Mouse (Mus musculus) liver, adult 2 months (tissue): ENCODE results near the gene Rassf1. TPM values are rescaled to one million over a fixed set of nuclear protein-coding genes. Genes with fewer than 3 reads are reported as not detected.

Source experiments
- DNase-seq: peaks from one replicate; pipeline ENCODE4 v3.0.0-alpha.2; 2011; ENCODE audit warnings: low read depth, low spot score; ENCODE audit errors: extremely low read depth
- H3K27ac ChIP-seq: fragments of 200-500 bp; replicated peaks from 2 replicates; pipeline ENCODE4 v1.5.1; 2012; ENCODE audit warnings: low read depth, mild to moderate bottlenecking, control low read depth, inconsistent platforms, low read length; ENCODE audit not compliant: insufficient read depth
- H3K27me3 ChIP-seq: fragments of 200-500 bp; 2 replicates; pipeline ENCODE4 v1.6.1; 2012; ENCODE audit warnings: mild to moderate bottlenecking, moderate library complexity, low read length, inconsistent platforms; ENCODE audit not compliant: control insufficient read depth, insufficient read depth
- H3K36me3 ChIP-seq: fragments of 200-500 bp; 2 replicates; pipeline ENCODE4 v1.6.1; 2012; ENCODE audit warnings: low read length, inconsistent platforms; ENCODE audit not compliant: control insufficient read depth, insufficient read depth
- H3K4me1 ChIP-seq: fragments of 200-500 bp; 2 replicates; pipeline ENCODE4 v1.6.1; 2011; ENCODE audit warnings: low read length; ENCODE audit not compliant: control insufficient read depth, insufficient read depth
- H3K4me3 ChIP-seq: fragments of 200-500 bp; 2 replicates; pipeline ENCODE4 v1.5.1; 2011; ENCODE audit warnings: low read depth, mild to moderate bottlenecking, control low read depth, low read length, moderate library complexity; ENCODE audit not compliant: insufficient read depth
- H3K79me2 ChIP-seq: fragments of 200-500 bp; 2 replicates; pipeline ENCODE4 v1.6.1; 2012; ENCODE audit warnings: inconsistent platforms, mild to moderate bottlenecking, low read length, moderate library complexity; ENCODE audit not compliant: control insufficient read depth, insufficient read depth
- H3K9ac ChIP-seq: fragments of 200-500 bp; 2 replicates; pipeline ENCODE4 v1.6.1; 2012; ENCODE audit warnings: low read depth, mild to moderate bottlenecking, control low read depth, inconsistent platforms, low read length
- CTCF ChIP-seq: fragments of 200-500 bp; IDR thresholded peaks from 2 replicates; pipeline ENCODE4 v1.5.1; 2011; ENCODE audit warnings: low read depth, low read length, control low read depth
- POLR2A ChIP-seq: fragments of 200-500 bp; IDR thresholded peaks from 2 replicates; pipeline ENCODE4 v1.6.1; 2011; ENCODE audit warnings: low read length, control low read depth; ENCODE audit not compliant: insufficient read depth; ENCODE audit errors: extremely low read depth
- whole genome bisulfite sequencing: fragments of 180-500 bp; shearing (Covaris S2); methylation state at CpG from one replicate; pipeline ENCODE4 v1.1.7; 2018; 5-methylcytosine and 5-hydroxymethylcytosine counted together
- polyA plus RNA-seq: library from polyadenylated mRNA; depleted of rRNA; stranded (reverse); fragments of >200 nt; gene quantifications from 2 replicates; pipeline ENCODE4 v1.2.3, GENCODE M21; 2012
- total RNA-seq: library from RNA; depleted of rRNA; stranded (reverse); fragments of >200 nt; gene quantifications from 2 replicates; pipeline ENCODE4 v1.2.3, GENCODE M21; 2014

Rassf1 gene
- total and polyA plus RNA-seq, 2 experiments: 6.0 to 7.0 TPM

DNA sequence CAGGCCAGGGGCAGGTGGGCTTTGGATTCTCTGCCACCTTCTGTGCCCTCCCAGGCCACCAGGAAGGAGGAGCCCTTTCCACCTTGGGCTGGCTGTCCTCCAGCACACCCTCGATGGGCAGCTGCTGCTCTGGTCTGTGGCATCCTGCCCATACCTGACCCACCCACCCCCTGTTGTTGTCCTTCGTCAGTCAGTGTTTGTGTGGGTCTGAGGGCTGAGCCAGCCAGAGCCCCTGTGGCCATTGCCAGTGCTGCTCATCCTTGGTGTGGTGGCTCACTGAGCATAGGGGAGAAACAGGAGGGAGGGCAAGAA is 29.0 kb upstream of the Rassf1 start:
- peaks cover 5% of the 10 kb centered on the region; the same call in 1 of the 2 replicates for H3K27me3 ChIP-seq
- TF ChIP-seq CTCF (no peak), POLR2A (no peak)
- 48% methylated on average over 2 of the region's 2 CpGs for WGBS
- no peak overlapping the region for H3K27ac ChIP-seq
- no peak for DNase-seq
- no peaks in the 10 kb centered on the region for H3K36me3 ChIP-seq
- H3K9ac ChIP-seq: no peak overlapping the region
- no peaks in the 10 kb centered on the region for H3K79me2 ChIP-seq
- no peak overlapping the region; the same call in 1 of the 2 replicates for H3K4me3 ChIP-seq
- H3K4me1 ChIP-seq: no peaks in the 10 kb centered on the region

DNA sequence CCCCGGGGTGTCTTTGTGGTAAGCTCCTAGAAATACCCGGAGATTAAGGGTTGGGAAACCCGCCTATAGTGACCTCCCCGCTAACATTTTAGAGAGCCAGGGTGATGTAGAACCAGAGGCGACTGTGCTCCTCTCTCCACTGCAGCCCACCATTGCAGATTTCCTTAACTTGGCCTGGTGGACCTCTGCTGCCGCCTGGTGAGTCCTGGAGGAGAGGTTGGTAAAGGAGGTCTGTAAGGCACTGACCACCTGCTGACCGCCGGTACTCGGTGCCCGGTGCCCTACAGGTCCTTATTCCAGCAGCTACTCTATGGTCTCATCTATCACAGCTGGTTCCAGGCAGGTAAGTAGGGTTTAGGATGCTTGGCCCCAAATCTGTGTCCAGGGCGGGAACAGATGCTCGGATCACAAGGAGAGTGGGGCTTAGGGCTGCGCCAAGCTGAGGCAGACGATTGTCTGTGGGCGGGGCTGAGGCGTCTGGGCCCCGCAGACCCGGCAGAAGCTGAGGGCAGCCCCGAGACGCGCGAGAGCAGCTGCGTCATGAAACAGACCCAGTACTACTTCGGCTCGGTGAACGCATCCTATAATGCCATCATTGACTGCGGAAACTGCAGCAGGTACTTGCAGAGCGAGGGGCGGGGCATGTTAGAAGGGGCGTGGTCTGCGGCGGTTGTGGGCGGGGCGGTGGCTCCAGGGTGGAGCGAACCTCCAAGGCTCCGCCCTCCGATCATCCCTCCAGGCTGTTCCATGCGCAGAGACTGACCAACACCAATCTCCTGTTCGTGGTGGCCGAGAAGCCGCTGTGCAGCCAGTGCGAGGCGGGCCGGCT is 24.9 kb upstream of the Rassf1 start:
- no peak for TF ChIP-seq POLR2A
- no peak for TF ChIP-seq CTCF
- 10% methylated on average over 44 of the region's 44 CpGs for WGBS
- Histone ChIP-seq H3K79me2 (no peaks in the 10 kb centered on the region), H3K36me3 (no peaks in the 10 kb centered on the region), H3K4me1 (no peaks in the 10 kb centered on the region), H3K27me3 (peaks cover 8% of the 10 kb centered on the region; the same call in 1 of the 2 replicates), H3K27ac (no peak overlapping the region), H3K4me3 (no peak overlapping the region), H3K9ac (no peak overlapping the region)
- no peak for DNase-seq

DNA sequence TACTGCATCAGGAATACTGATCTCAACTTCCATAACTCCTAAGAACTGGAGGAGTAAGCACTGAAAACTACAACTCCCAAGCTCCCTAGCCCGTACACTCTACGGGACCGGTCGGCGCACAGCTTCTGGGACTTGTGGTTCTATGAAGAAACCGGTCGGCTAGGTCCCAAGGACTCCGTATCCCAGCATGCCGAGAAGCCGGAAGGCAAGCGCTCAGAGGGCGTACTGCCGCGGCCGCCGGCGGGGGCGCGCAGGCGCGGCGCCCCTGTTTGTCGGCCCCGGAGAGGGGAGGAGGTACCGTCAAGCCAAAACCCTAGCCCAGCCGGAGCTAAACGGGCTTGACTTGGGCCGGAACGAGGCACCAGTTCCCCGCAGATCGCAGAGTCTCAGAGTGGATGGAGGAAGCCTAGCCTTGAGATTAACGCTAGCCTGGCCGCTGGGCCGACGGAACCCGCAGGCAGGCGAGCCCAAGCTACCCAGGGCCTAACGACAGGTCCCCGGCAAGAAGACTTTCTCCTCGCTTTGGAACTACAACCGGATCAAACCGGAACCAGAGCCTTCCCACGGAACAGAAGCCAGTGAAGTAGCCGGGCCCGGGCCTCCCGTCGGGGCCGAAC is 17.5 kb upstream of the Rassf1 start, which contains the start of gene Tmem115:
Gene Tmem115, plus strand, starts transcription at position 155 of the 617 bp plus-strand sequence.
- peak within 1 kb of the TSS; percentile 93 for H3K4me3 ChIP-seq
- H3K27ac ChIP-seq: peak within 1 kb of the TSS; percentile 84
- no peaks in the 10 kb centered on the region; the same call in 1 of the 2 replicates for H3K36me3 ChIP-seq
- DNase-seq: peak; percentile 99
- no peaks in the 10 kb centered on the region for H3K27me3 ChIP-seq
- H3K79me2 ChIP-seq: peaks cover 28% of the 10 kb centered on the region; the same call in 1 of the 2 replicates
- H3K9ac ChIP-seq: peak within 1 kb of the TSS; percentile 93
- 0 out of 2 replicates have a peak, but pooled peaks have one; percentile 8 for TF ChIP-seq CTCF
- peak; percentile 78 for TF ChIP-seq POLR2A
- peaks cover 16% of the 10 kb centered on the region for H3K4me1 ChIP-seq
- under 1% methylated on average over 48 of the region's 48 CpGs for WGBS

DNA sequence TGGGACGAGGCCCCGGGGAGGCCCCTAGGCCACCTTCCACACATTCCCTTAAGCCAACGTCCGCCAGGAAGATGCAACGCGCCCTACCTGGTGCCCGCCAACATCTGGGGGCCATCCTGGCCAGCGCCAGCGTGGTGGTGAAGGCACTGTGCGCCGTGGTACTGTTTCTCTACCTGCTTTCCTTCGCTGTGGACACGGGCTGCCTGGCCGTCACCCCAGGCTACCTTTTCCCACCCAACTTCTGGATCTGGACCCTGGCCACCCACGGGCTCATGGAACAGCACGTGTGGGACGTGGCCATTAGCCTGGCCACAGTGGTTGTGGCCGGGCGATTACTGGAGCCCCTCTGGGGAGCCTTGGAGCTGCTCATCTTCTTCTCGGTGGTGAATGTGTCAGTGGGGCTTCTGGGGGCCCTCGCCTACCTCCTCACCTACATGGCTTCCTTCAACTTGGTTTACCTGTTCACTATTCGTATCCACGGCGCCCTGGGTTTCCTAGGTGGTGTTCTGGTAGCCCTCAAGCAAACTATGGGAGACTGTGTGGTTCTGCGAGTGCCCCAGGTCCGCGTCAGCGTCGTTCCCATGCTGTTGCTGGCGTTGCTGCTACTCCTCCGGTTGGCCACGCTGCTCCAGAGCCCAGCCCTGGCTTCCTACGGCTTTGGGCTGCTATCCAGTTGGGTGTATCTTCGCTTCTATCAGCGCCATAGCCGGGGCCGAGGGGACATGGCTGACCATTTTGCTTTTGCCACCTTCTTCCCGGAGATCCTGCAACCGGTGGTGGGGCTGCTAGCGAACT is 16.8 kb upstream of the Rassf1 start:
- no peak for DNase-seq

DNA sequence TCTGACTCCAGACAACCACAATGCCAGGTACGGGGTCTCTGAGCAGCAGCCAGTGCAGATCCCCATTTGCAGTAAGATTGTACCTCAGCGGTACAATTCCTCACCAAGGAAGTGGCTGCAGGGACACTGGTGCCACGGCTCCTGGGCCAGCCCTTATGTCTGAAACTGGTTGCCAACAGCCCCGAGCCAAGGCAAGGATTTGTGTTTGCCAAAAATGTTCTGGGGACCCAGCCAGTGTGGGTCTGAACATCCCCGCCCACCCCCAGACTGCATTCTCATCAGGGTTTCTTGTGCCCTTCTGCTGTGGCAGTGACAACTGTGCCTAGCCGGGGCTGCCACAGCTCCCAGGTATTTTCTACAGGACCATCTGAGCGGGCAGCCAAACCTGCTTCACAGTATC is 13.1 kb upstream of the Rassf1 start:
- H3K9ac ChIP-seq: no peak overlapping the region
- peaks cover 28% of the 10 kb centered on the region; the same call in 1 of the 2 replicates for H3K79me2 ChIP-seq
- no peaks in the 10 kb centered on the region; the same call in 1 of the 2 replicates for H3K36me3 ChIP-seq
- no peak overlapping the region for H3K4me3 ChIP-seq
- peaks cover 24% of the 10 kb centered on the region for H3K4me1 ChIP-seq
- 87% methylated on average over 7 of the region's 7 CpGs for WGBS
- no peaks in the 10 kb centered on the region for H3K27me3 ChIP-seq
- H3K27ac ChIP-seq: no peak overlapping the region
- no peak for DNase-seq
- TF ChIP-seq CTCF (no peak), POLR2A (no peak)

More for the DNA sequence above, 16.8 kb upstream of the Rassf1 start:
- peaks cover 16% of the 10 kb centered on the region for H3K4me1 ChIP-seq
- H3K4me3 ChIP-seq: peak overlapping the region; percentile 93
- peaks cover 28% of the 10 kb centered on the region; the same call in 1 of the 2 replicates for H3K79me2 ChIP-seq
- peak overlapping the region; percentile 93 for H3K9ac ChIP-seq
- TF ChIP-seq POLR2A (no peak), CTCF (no peak)
- no peaks in the 10 kb centered on the region for H3K27me3 ChIP-seq
- H3K27ac ChIP-seq: peak overlapping the region; percentile 84
- no peaks in the 10 kb centered on the region; the same call in 1 of the 2 replicates for H3K36me3 ChIP-seq
- under 1% methylated on average over 40 of the region's 40 CpGs for WGBS
